Mouse (Mus musculus): ENCODE measurements at regions not wholly inside any gene's neighbourhood (a gene's known extent, or its start where the extent isn't known, plus 50 kb on each side); places are given as distances from the start of the nearest gene placed in this dataset.

GRCm38 (mm10) chr11:19554316-19554946 is 369.7 kb upstream of the Spred2 start:
- 62% methylated on average over 9 of the region's 9 CpGs for WGBS (ENCODE audit: insufficient replicate concordance)

GRCm38 (mm10) chr11:19554947-19555770 is 369.0 kb upstream of the Spred2 start:
- Histone ChIP-seq H3K4me1 (ENCODE audit: insufficient read depth) (no peaks in the 10 kb centered on the region), H3K36me3 (replicated peaks; ENCODE audit: insufficient read depth, low read length) (no peaks in the 10 kb centered on the region), H3K27me3 (ENCODE audit: insufficient read depth, low read length) (no peaks in the 10 kb centered on the region), H3K4me3 (ENCODE audit: low read depth, low read length) (no peak overlapping the region), H3K4me2 (ENCODE audit: low read depth, low read length) (no peak overlapping the region), H3K9me3 (ENCODE audit: low read length) (no peaks in the 10 kb centered on the region), H3K27ac (ENCODE audit: low read depth) (no peak overlapping the region), H3K9ac (replicated peaks) (no peak overlapping the region)
- 50% methylated on average over 9 of the region's 9 CpGs for WGBS (ENCODE audit: insufficient replicate concordance)
- DNase-seq (no peak), ATAC-seq (no peak)
- TF ChIP-seq EP300 (IDR thresholded peaks at IDR 0.05; ENCODE audit: low read depth) (no peak), CTCF (IDR thresholded peaks at IDR 0.05; ENCODE audit: low read depth) (no peak)

More at GRCm38 (mm10) chr11:19554316-19554946, 369.7 kb upstream of the Spred2 start:
- no peaks in the 10 kb centered on the region for H3K4me1 ChIP-seq (ENCODE audit: insufficient read depth)
- no peak overlapping the region for H3K4me3 ChIP-seq (ENCODE audit: low read depth, low read length)
- no peaks in the 10 kb centered on the region for H3K9me3 ChIP-seq (ENCODE audit: low read length)
- H3K27ac ChIP-seq (ENCODE audit: low read depth): no peak overlapping the region
- no peaks in the 10 kb centered on the region for H3K27me3 ChIP-seq (ENCODE audit: insufficient read depth, low read length)
- TF ChIP-seq CTCF (IDR thresholded peaks at IDR 0.05; ENCODE audit: low read depth) (no peak), EP300 (IDR thresholded peaks at IDR 0.05; ENCODE audit: low read depth) (no peak)
- H3K9ac ChIP-seq (replicated peaks): no peak overlapping the region
- H3K4me2 ChIP-seq (ENCODE audit: low read depth, low read length): no peak overlapping the region
- DNase-seq (peak; percentile 15), ATAC-seq (peak; percentile 27; the same call in 1 of the 2 replicates)
- no peaks in the 10 kb centered on the region for H3K36me3 ChIP-seq (replicated peaks; ENCODE audit: insufficient read depth, low read length)

- WGBS (ENCODE audit: insufficient replicate concordance): 84% methylated on average over 7 of the region's 7 CpGs
- no peak for TF ChIP-seq EP300 (IDR thresholded peaks at IDR 0.05; ENCODE audit: low read depth)
- TF ChIP-seq CTCF (IDR thresholded peaks at IDR 0.05; ENCODE audit: low read depth): no peak
- Histone ChIP-seq H3K36me3 (replicated peaks; ENCODE audit: insufficient read depth, low read length) (no peaks in the 10 kb centered on the region), H3K4me3 (ENCODE audit: low read depth, low read length) (no peak overlapping the region), H3K9ac (replicated peaks) (no peak overlapping the region), H3K4me2 (ENCODE audit: low read depth, low read length) (no peak overlapping the region), H3K9me3 (ENCODE audit: low read length) (no peaks in the 10 kb centered on the region), H3K27me3 (ENCODE audit: insufficient read depth, low read length) (no peaks in the 10 kb centered on the region), H3K4me1 (ENCODE audit: insufficient read depth) (no peaks in the 10 kb centered on the region), H3K27ac (ENCODE audit: low read depth) (no peak overlapping the region)
- no peak for DNase-seq
- ATAC-seq: no peak
Measured at GRCm38 (mm10) chr11:19560452-19560851, 363.7 kb upstream of the Spred2 start.

- 71% methylated on average over 4 of the region's 4 CpGs for WGBS (ENCODE audit: insufficient replicate concordance)
- DNase-seq (no peak), ATAC-seq (no peak)
- no peaks in the 10 kb centered on the region for H3K36me3 ChIP-seq (replicated peaks; ENCODE audit: insufficient read depth, low read length)
- H3K9ac ChIP-seq (replicated peaks): no peak overlapping the region
- no peaks in the 10 kb centered on the region for H3K27me3 ChIP-seq (ENCODE audit: insufficient read depth, low read length)
- H3K27ac ChIP-seq (ENCODE audit: low read depth): no peak overlapping the region
- H3K4me1 ChIP-seq (ENCODE audit: insufficient read depth): no peaks in the 10 kb centered on the region
- TF ChIP-seq EP300 (IDR thresholded peaks at IDR 0.05; ENCODE audit: low read depth): no peak
- TF ChIP-seq CTCF (IDR thresholded peaks at IDR 0.05; ENCODE audit: low read depth): no peak
- no peak overlapping the region for H3K4me2 ChIP-seq (ENCODE audit: low read depth, low read length)
- H3K4me3 ChIP-seq (ENCODE audit: low read depth, low read length): no peak overlapping the region
- no peaks in the 10 kb centered on the region for H3K9me3 ChIP-seq (ENCODE audit: low read length)
Measured at GRCm38 (mm10) chr11:19562668-19563067, 361.5 kb upstream of the Spred2 start.

- WGBS (ENCODE audit: insufficient replicate concordance): 64% methylated on average over 7 of the region's 7 CpGs
- Histone ChIP-seq H3K4me2 (ENCODE audit: low read depth, low read length) (no peak overlapping the region), H3K4me1 (ENCODE audit: insufficient read depth) (no peaks in the 10 kb centered on the region), H3K9me3 (ENCODE audit: low read length) (no peaks in the 10 kb centered on the region), H3K36me3 (replicated peaks; ENCODE audit: insufficient read depth, low read length) (no peaks in the 10 kb centered on the region), H3K27ac (ENCODE audit: low read depth) (no peak overlapping the region), H3K27me3 (ENCODE audit: insufficient read depth, low read length) (no peaks in the 10 kb centered on the region), H3K4me3 (ENCODE audit: low read depth, low read length) (no peak overlapping the region), H3K9ac (replicated peaks) (no peak overlapping the region)
- TF ChIP-seq EP300 (IDR thresholded peaks at IDR 0.05; ENCODE audit: low read depth) (no peak), CTCF (IDR thresholded peaks at IDR 0.05; ENCODE audit: low read depth) (no peak)
- no peak for ATAC-seq
- DNase-seq: no peak
Measured at GRCm38 (mm10) chr11:19585228-19585627, 338.9 kb upstream of the Spred2 start.

- H3K4me2 ChIP-seq (ENCODE audit: low read depth, low read length): no peak overlapping the region
- DNase-seq: no peak
- H3K36me3 ChIP-seq (replicated peaks; ENCODE audit: insufficient read depth, low read length): no peaks in the 10 kb centered on the region
- ATAC-seq: no peak
- no peaks in the 10 kb centered on the region for H3K9me3 ChIP-seq (ENCODE audit: low read length)
- 63% methylated on average over 6 of the region's 6 CpGs for WGBS (ENCODE audit: insufficient replicate concordance)
- H3K4me1 ChIP-seq (ENCODE audit: insufficient read depth): no peaks in the 10 kb centered on the region; the same call in 1 of the 2 replicates
- H3K4me3 ChIP-seq (ENCODE audit: low read depth, low read length): no peak overlapping the region
- no peak overlapping the region for H3K27ac ChIP-seq (ENCODE audit: low read depth)
- no peaks in the 10 kb centered on the region for H3K27me3 ChIP-seq (ENCODE audit: insufficient read depth, low read length)
- TF ChIP-seq CTCF (IDR thresholded peaks at IDR 0.05; ENCODE audit: low read depth): no peak
- TF ChIP-seq EP300 (IDR thresholded peaks at IDR 0.05; ENCODE audit: low read depth): no peak
- H3K9ac ChIP-seq (replicated peaks): no peak overlapping the region
Measured at GRCm38 (mm10) chr11:19592506-19593355, 331.4 kb upstream of the Spred2 start.
